Mouse (Mus musculus) midbrain, embryonic 14.5 days (tissue): ENCODE measurements at regions not wholly inside any gene's neighbourhood (a gene's known extent, or its start where the extent isn't known, plus 50 kb on each side); places are given as distances from the start of the nearest gene placed in this dataset.
A peak's percentile ranks its signal among the peaks of the same experiment; 100 is the strongest.

Source experiments
- ATAC-seq: fragments of 200-750 bp; cut with Nextera tagmentation; 2 replicates; pipeline ENCODE4 v1.8.0; 2017; ENCODE audit warnings: moderate number of reproducible peaks, moderate library complexity; ENCODE audit not compliant: low FRiP score, low TSS enrichment
- DNase-seq: peaks from one replicate; pipeline ENCODE4 v3.0.0-alpha.2; 2015
- H3K27ac ChIP-seq: fragments of 300-500 bp; sonication (generic); replicated peaks from 2 replicates; pipeline ENCODE4 v1.5.1; 2014; ENCODE audit warnings: mild to moderate bottlenecking, low read depth, low read length, moderate library complexity
- H3K27me3 ChIP-seq: fragments of 300-500 bp; sonication (generic); 2 replicates; pipeline ENCODE4 v1.6.1; 2014; ENCODE audit warnings: low read length, control low read depth, mixed read lengths; ENCODE audit not compliant: control insufficient read depth, insufficient read depth
- H3K36me3 ChIP-seq: fragments of 300-500 bp; sonication (generic); 2 replicates; pipeline ENCODE4 v1.6.1; 2014; ENCODE audit warnings: low read length, control low read depth; ENCODE audit not compliant: control insufficient read depth, insufficient read depth
- H3K4me1 ChIP-seq: fragments of 300-500 bp; sonication (generic); 2 replicates; pipeline ENCODE4 v1.6.1; 2014; ENCODE audit warnings: mild to moderate bottlenecking, antibody characterized with exemption, low read length, control low read depth; ENCODE audit not compliant: control insufficient read depth, insufficient read depth
- H3K4me2 ChIP-seq: fragments of 300-500 bp; sonication (generic); 2 replicates; pipeline ENCODE4 v1.6.1; 2014; ENCODE audit warnings: mild to moderate bottlenecking, low read length, moderate library complexity
- H3K4me3 ChIP-seq: fragments of 300-500 bp; sonication (generic); replicated peaks from 2 replicates; pipeline ENCODE4 v1.5.1; 2014; ENCODE audit warnings: low read depth, low read length
- H3K9ac ChIP-seq: fragments of 300-500 bp; sonication (generic); replicated peaks from 2 replicates; pipeline ENCODE4 v1.6.1; 2014; ENCODE audit warnings: mild to moderate bottlenecking, low read length, moderate library complexity
- H3K9me3 ChIP-seq: fragments of 300-500 bp; sonication (generic); 2 replicates; pipeline ENCODE4 v1.6.1; 2016; ENCODE audit warnings: low read length, control low read depth, mixed read lengths; ENCODE audit not compliant: control insufficient read depth
- WGBS: fragments of 180-500 bp; shearing (Covaris S2); extraction: QIAGEN DNeasy Blood & Tissue Kit; methylation state at CpG from one replicate; pipeline ENCODE4 v1.1.7; 2014; 5-methylcytosine and 5-hydroxymethylcytosine counted together

GRCm38 (mm10) chr3:78668050-78668449 lies 618.3 kb downstream of the Rapgef2 start:
- DNase-seq (no peak), ATAC-seq (no peak)
- Histone ChIP-seq H3K4me1 (no peaks in the 10 kb centered on the region), H3K36me3 (no peaks in the 10 kb centered on the region), H3K9me3 (no peaks in the 10 kb centered on the region), H3K27ac (no peak overlapping the region), H3K4me2 (no peak overlapping the region), H3K27me3 (no peaks in the 10 kb centered on the region), H3K4me3 (no peak overlapping the region), H3K9ac (no peak overlapping the region)

- H3K4me2 ChIP-seq = no peak overlapping the region
- ATAC-seq (no peak), DNase-seq (no peak)
- no peaks in the 10 kb centered on the region for H3K4me1 ChIP-seq
- H3K27me3 ChIP-seq = no peaks in the 10 kb centered on the region
- H3K36me3 ChIP-seq = no peaks in the 10 kb centered on the region
- H3K4me3 ChIP-seq = no peak overlapping the region
- H3K9me3 ChIP-seq = no peaks in the 10 kb centered on the region
- WGBS = 79% methylated on average over 4 of the region's 4 CpGs
- no peak overlapping the region for H3K27ac ChIP-seq
- no peak overlapping the region for H3K9ac ChIP-seq
Measured at GRCm38 (mm10) chr3:78667374-78668023, 618.8 kb downstream of the Rapgef2 start.

GRCm38 (mm10) chr3:78648115-78648514 lies 638.2 kb downstream of the Rapgef2 start:
- DNase-seq = no peak
- Histone ChIP-seq H3K27me3 (no peaks in the 10 kb centered on the region), H3K9me3 (no peaks in the 10 kb centered on the region), H3K4me1 (no peaks in the 10 kb centered on the region), H3K27ac (no peak overlapping the region), H3K4me3 (no peak overlapping the region), H3K4me2 (no peak overlapping the region), H3K36me3 (no peaks in the 10 kb centered on the region), H3K9ac (no peak overlapping the region)
- no peak for ATAC-seq
- 89% methylated on average over 2 of the region's 2 CpGs for WGBS

- Histone ChIP-seq H3K9me3 (peaks cover 11% of the 10 kb centered on the region), H3K36me3 (no peaks in the 10 kb centered on the region), H3K4me3 (no peak overlapping the region), H3K4me2 (no peak overlapping the region), H3K27ac (no peak overlapping the region), H3K9ac (no peak overlapping the region), H3K27me3 (no peaks in the 10 kb centered on the region), H3K4me1 (no peaks in the 10 kb centered on the region)
- DNase-seq (peak; percentile 21), ATAC-seq (no peak)
- 28% methylated on average over 4 of the region's 4 CpGs for WGBS
Measured at GRCm38 (mm10) chr3:78635386-78635785, 650.9 kb downstream of the Rapgef2 start.

- Histone ChIP-seq H3K9me3 (no peaks in the 10 kb centered on the region), H3K36me3 (no peaks in the 10 kb centered on the region), H3K27ac (no peak overlapping the region), H3K4me3 (no peak overlapping the region), H3K9ac (no peak overlapping the region), H3K4me2 (no peak overlapping the region), H3K4me1 (no peaks in the 10 kb centered on the region), H3K27me3 (no peaks in the 10 kb centered on the region)
- ATAC-seq (no peak), DNase-seq (peak; percentile 57)
- WGBS = 44% methylated on average over 3 of the region's 3 CpGs
Measured at GRCm38 (mm10) chr3:78618900-78619299, 667.4 kb downstream of the Rapgef2 start.

- peak; percentile 40; the same call in 1 of the 2 replicates for ATAC-seq
- H3K27ac ChIP-seq = no peak overlapping the region
- no peak overlapping the region for H3K4me3 ChIP-seq
- no peaks in the 10 kb centered on the region for H3K4me1 ChIP-seq
- no peaks in the 10 kb centered on the region for H3K27me3 ChIP-seq
- 24% methylated on average over 6 of the region's 6 CpGs for WGBS
- DNase-seq = peak; percentile 32
- no peak overlapping the region for H3K9ac ChIP-seq
- H3K36me3 ChIP-seq = no peaks in the 10 kb centered on the region
- H3K4me2 ChIP-seq = no peak overlapping the region
- H3K9me3 ChIP-seq = no peaks in the 10 kb centered on the region
Measured at GRCm38 (mm10) chr3:78594718-78595236, 691.5 kb downstream of the Rapgef2 start.

- Histone ChIP-seq H3K4me1 (no peaks in the 10 kb centered on the region), H3K4me3 (no peak overlapping the region), H3K4me2 (no peak overlapping the region), H3K9me3 (no peaks in the 10 kb centered on the region), H3K27ac (no peak overlapping the region), H3K9ac (no peak overlapping the region), H3K27me3 (no peaks in the 10 kb centered on the region), H3K36me3 (no peaks in the 10 kb centered on the region)
- 70% methylated on average over 11 of the region's 11 CpGs for WGBS
- ATAC-seq (peak; percentile 6; the same call in 1 of the 2 replicates), DNase-seq (no peak)
Measured at GRCm38 (mm10) chr3:78594305-78594704, 692.0 kb downstream of the Rapgef2 start.

- Histone ChIP-seq H3K36me3 (no peaks in the 10 kb centered on the region), H3K27me3 (no peaks in the 10 kb centered on the region), H3K4me1 (no peaks in the 10 kb centered on the region), H3K9ac (no peak overlapping the region), H3K27ac (no peak overlapping the region), H3K4me2 (no peak overlapping the region), H3K4me3 (no peak overlapping the region), H3K9me3 (no peaks in the 10 kb centered on the region)
- no peak for ATAC-seq
- 81% methylated on average over 1 of the region's 1 CpGs for WGBS
- no peak for DNase-seq
Measured at GRCm38 (mm10) chr3:78586639-78587038, 699.7 kb downstream of the Rapgef2 start.

- ATAC-seq (no peak), DNase-seq (peak; percentile 71)
- H3K9me3 ChIP-seq = no peaks in the 10 kb centered on the region
- no peaks in the 10 kb centered on the region for H3K4me1 ChIP-seq
- 12% methylated on average over 1 of the region's 1 CpGs for WGBS
- no peaks in the 10 kb centered on the region for H3K36me3 ChIP-seq
- H3K27me3 ChIP-seq = no peaks in the 10 kb centered on the region
- H3K9ac ChIP-seq = no peak overlapping the region
- no peak overlapping the region for H3K4me3 ChIP-seq
- H3K27ac ChIP-seq = no peak overlapping the region
- H3K4me2 ChIP-seq = no peak overlapping the region
Measured at GRCm38 (mm10) chr3:78581868-78582267, 704.4 kb downstream of the Rapgef2 start.
